Mouse (Mus musculus) T-helper 1 cell (primary cell): Measurements from ENCODE around the gene Tspyl3.

ENCODE experiments used
- in situ Hi-C: fragments of 300-600 bp; cut with MboI, MseI; formaldehyde crosslinking; loops from one replicate; pipeline ENCODE4 v1.15.1; 2025; ENCODE audit warnings: high pct_unique_total_duplicates

Tspyl3 gene

GRCm38 (mm10) chr2:153228523-153228922, 3.3 kb upstream of the Tspyl3 start:
- in situ Hi-C loops, result no loop called here

- in situ Hi-C loops, result no loop called here
Observed at GRCm38 (mm10) chr2:153227959-153228358, 2.7 kb upstream of the Tspyl3 start.

- in situ Hi-C loops, result no loop called here
Observed at GRCm38 (mm10) chr2:153225595-153225953, 333 bp upstream of the Tspyl3 start.

- in situ Hi-C loops, result loop anchor here (5.0 kb wide), 1 partner anchor 60 kb away; the partner anchor contains the start of gene Tm9sf4
Observed at GRCm38 (mm10) chr2:153222566-153222965, 2.7 kb downstream of the Tspyl3 start.

- in situ Hi-C loops, result loop anchor here (5.0 kb wide), 1 partner anchor 60 kb away; the partner anchor contains the start of gene Tm9sf4
Observed at GRCm38 (mm10) chr2:153222130-153222529, 3.1 kb downstream of the Tspyl3 start.

- in situ Hi-C loops, result loop anchor here (5.0 kb wide), 1 partner anchor 59 kb away; the partner anchor contains the start of gene Tm9sf4
Observed at GRCm38 (mm10) chr2:153221620-153222019, 3.6 kb downstream of the Tspyl3 start.

- in situ Hi-C loops, result no loop called here
Observed at GRCm38 (mm10) chr2:153218516-153218915, 6.7 kb downstream of the Tspyl3 start.

GRCm38 (mm10) chr2:153217826-153218340, 7.4 kb downstream of the Tspyl3 start:
- in situ Hi-C loops, result no loop called here

GRCm38 (mm10) chr2:153215421-153215820, 9.8 kb downstream of the Tspyl3 start:
- in situ Hi-C loops, result no loop called here

GRCm38 (mm10) chr2:153214771-153215259, 10.4 kb downstream of the Tspyl3 start:
- in situ Hi-C loops, result no loop called here

- in situ Hi-C loops, result no loop called here
Observed at GRCm38 (mm10) chr2:153213351-153213750, 11.9 kb downstream of the Tspyl3 start.

- in situ Hi-C loops, result no loop called here
Observed at GRCm38 (mm10) chr2:153211451-153211850, 13.8 kb downstream of the Tspyl3 start.

- in situ Hi-C loops, result no loop called here
Observed at GRCm38 (mm10) chr2:153209286-153209685, 16.0 kb downstream of the Tspyl3 start.

- in situ Hi-C loops, result no loop called here
Observed at GRCm38 (mm10) chr2:153208149-153208548, 17.1 kb downstream of the Tspyl3 start.

GRCm38 (mm10) chr2:153202766-153203165, 22.5 kb downstream of the Tspyl3 start:
- in situ Hi-C loops, result no loop called here

GRCm38 (mm10) chr2:153199114-153199513, 26.1 kb downstream of the Tspyl3 start:
- in situ Hi-C loops, result no loop called here

- in situ Hi-C loops, result no loop called here
Observed at GRCm38 (mm10) chr2:153198485-153198884, 26.8 kb downstream of the Tspyl3 start.

- in situ Hi-C loops, result no loop called here
Observed at GRCm38 (mm10) chr2:153194255-153194654, 31.0 kb downstream of the Tspyl3 start.

- in situ Hi-C loops, result no loop called here
Observed at GRCm38 (mm10) chr2:153191242-153191641, 34.0 kb downstream of the Tspyl3 start.

- in situ Hi-C loops, result no loop called here
Observed at GRCm38 (mm10) chr2:153187848-153188247, 37.4 kb downstream of the Tspyl3 start.

- in situ Hi-C loops, result no loop called here
Observed at GRCm38 (mm10) chr2:153186176-153186591, 39.1 kb downstream of the Tspyl3 start.

GRCm38 (mm10) chr2:153179961-153180360, 45.3 kb downstream of the Tspyl3 start:
- in situ Hi-C loops, result no loop called here

- in situ Hi-C loops, result no loop called here
Observed at GRCm38 (mm10) chr2:153179126-153179860, 45.9 kb downstream of the Tspyl3 start.
